Mouse (Mus musculus) embryonic facial prominence, embryonic 14.5 days (tissue): ENCODE measurements around the gene Gm20521. TPM values are rescaled to one million over a fixed set of nuclear protein-coding genes. Genes with fewer than 3 reads are reported as not detected.
A peak's percentile ranks its signal among the peaks of the same experiment; 100 is the strongest.

Experiments
- ATAC-seq: fragments of 200-750 bp; cut with Nextera tagmentation; 2 replicates; pipeline ENCODE4 v1.8.0; 2017; ENCODE audit warnings: low read depth, moderate number of reproducible peaks, moderate TSS enrichment
- DNase-seq: peaks from one replicate; pipeline ENCODE4 v3.0.0-alpha.2; 2015; ENCODE audit warnings: low spot score
- H3K27ac ChIP-seq: fragments of 300-500 bp; sonication (generic); replicated peaks from 2 replicates; pipeline ENCODE4 v1.5.1; 2014; ENCODE audit warnings: low read depth, mild to moderate bottlenecking, low read length, moderate library complexity
- H3K27me3 ChIP-seq: fragments of 300-500 bp; sonication (generic); replicated peaks from 2 replicates; pipeline ENCODE4 v1.6.1; 2014; ENCODE audit warnings: low read length; ENCODE audit not compliant: control insufficient read depth, insufficient read depth
- H3K36me3 ChIP-seq: fragments of 300-500 bp; sonication (generic); 2 replicates; pipeline ENCODE4 v1.6.1; 2014; ENCODE audit warnings: low read length, mixed read lengths; ENCODE audit not compliant: control insufficient read depth, insufficient read depth
- H3K4me1 ChIP-seq: fragments of 300-500 bp; sonication (generic); 2 replicates; pipeline ENCODE4 v1.6.1; 2014; ENCODE audit warnings: antibody characterized with exemption, low read length; ENCODE audit not compliant: control insufficient read depth, insufficient read depth
- H3K4me2 ChIP-seq: fragments of 300-500 bp; sonication (generic); 2 replicates; pipeline ENCODE4 v1.6.1; 2014; ENCODE audit warnings: low read depth, mild to moderate bottlenecking, low read length, moderate library complexity, mixed read lengths
- H3K4me3 ChIP-seq: fragments of 300-500 bp; sonication (generic); 2 replicates; pipeline ENCODE4 v1.5.1; 2014; ENCODE audit warnings: low read depth, mild to moderate bottlenecking, low read length
- H3K9ac ChIP-seq: fragments of 300-500 bp; sonication (generic); 2 replicates; pipeline ENCODE4 v1.6.1; 2014; ENCODE audit warnings: low read depth, mild to moderate bottlenecking, low read length, moderate library complexity, mixed read lengths
- H3K9me3 ChIP-seq: fragments of 300-500 bp; sonication (generic); 2 replicates; pipeline ENCODE4 v1.6.1; 2016; ENCODE audit warnings: low read length; ENCODE audit not compliant: control insufficient read depth
- WGBS: fragments of 180-500 bp; shearing (Covaris S2); extraction: QIAGEN DNeasy Blood & Tissue Kit; methylation state at CpG from one replicate; pipeline ENCODE4 v1.1.7; 2014; 5-methylcytosine and 5-hydroxymethylcytosine counted together
- polyA plus RNA-seq: library from polyadenylated mRNA; unstranded; fragments of >200 nt; fragmentation: Nextera tagmentation; extraction: Ambion mirVana; gene quantifications from 2 replicates; pipeline ENCODE4 v1.2.1, GENCODE M21; 2014

Gm20521 gene
- polyA plus RNA-seq, 1 experiment from 2014 or later: not detected

- Histone ChIP-seq H3K9me3 (no peaks in the 10 kb centered on the region), H3K27ac (no peak overlapping the region), H3K9ac (no peak overlapping the region), H3K4me1 (no peaks in the 10 kb centered on the region), H3K4me2 (no peak overlapping the region), H3K27me3 (no peaks in the 10 kb centered on the region), H3K36me3 (peaks cover 41% of the 10 kb centered on the region), H3K4me3 (no peak overlapping the region)
- WGBS: 84% methylated on average over 4 of the region's 4 CpGs
- ATAC-seq: no peak
- no peak for DNase-seq
These were observed 20.4 kb downstream of the Gm20521 start for GRCm38 (mm10) chr14:54903641-54904040.

- Histone ChIP-seq H3K27me3 (no peaks in the 10 kb centered on the region), H3K36me3 (peaks cover 63% of the 10 kb centered on the region), H3K9me3 (no peaks in the 10 kb centered on the region), H3K4me1 (peaks cover 9% of the 10 kb centered on the region), H3K4me3 (no peak overlapping the region), H3K27ac (no peak overlapping the region), H3K9ac (peak overlapping the region; percentile 8; the same call in 1 of the 2 replicates), H3K4me2 (no peak overlapping the region)
- ATAC-seq (no peak), DNase-seq (no peak)
- WGBS: 88% methylated on average over 7 of the region's 7 CpGs
These were observed 25.4 kb downstream of the Gm20521 start for GRCm38 (mm10) chr14:54908682-54909081.

GRCm38 (mm10) chr14:54912109-54912850, 29.0 kb downstream of the Gm20521 start:
- H3K4me3 ChIP-seq: peak overlapping the region; percentile 79
- 3% methylated on average over 33 of the region's 69 CpGs for WGBS
- ATAC-seq: peak; percentile 41
- no peaks in the 10 kb centered on the region for H3K9me3 ChIP-seq
- peaks cover 9% of the 10 kb centered on the region for H3K4me1 ChIP-seq
- DNase-seq: peak; percentile 39
- H3K27ac ChIP-seq: peak overlapping the region; percentile 82
- peaks cover 67% of the 10 kb centered on the region for H3K36me3 ChIP-seq
- no peaks in the 10 kb centered on the region for H3K27me3 ChIP-seq
- peak overlapping the region; percentile 96 for H3K4me2 ChIP-seq
- H3K9ac ChIP-seq: peak overlapping the region; percentile 89

- Histone ChIP-seq H3K4me1 (peaks cover 9% of the 10 kb centered on the region), H3K27me3 (no peaks in the 10 kb centered on the region), H3K9ac (peak within 1 kb of the TSS; percentile 89), H3K36me3 (peaks cover 67% of the 10 kb centered on the region), H3K9me3 (no peaks in the 10 kb centered on the region), H3K27ac (peak within 1 kb of the TSS; percentile 82), H3K4me3 (peak within 1 kb of the TSS; percentile 79), H3K4me2 (peak within 1 kb of the TSS; percentile 96)
- under 1% methylated on average over 27 of the region's 28 CpGs for WGBS
- DNase-seq (peak; percentile 95), ATAC-seq (peak; percentile 95)
These were observed 29.6 kb downstream of the Gm20521 start, which contains the start of gene Slc22a17 for GRCm38 (mm10) chr14:54912886-54913285. Gene Slc22a17, minus strand, starts transcription at chr14:54913132.

GRCm38 (mm10) chr14:54913343-54913742, 30.1 kb downstream of the Gm20521 start:
- no peaks in the 10 kb centered on the region for H3K9me3 ChIP-seq
- ATAC-seq: no peak
- H3K36me3 ChIP-seq: peaks cover 67% of the 10 kb centered on the region
- peak overlapping the region; percentile 96 for H3K4me2 ChIP-seq
- no peaks in the 10 kb centered on the region for H3K27me3 ChIP-seq
- 14% methylated on average over 10 of the region's 10 CpGs for WGBS
- DNase-seq: no peak
- peak overlapping the region; percentile 82 for H3K27ac ChIP-seq
- peaks cover 9% of the 10 kb centered on the region for H3K4me1 ChIP-seq
- peak overlapping the region; percentile 79 for H3K4me3 ChIP-seq
- H3K9ac ChIP-seq: peak overlapping the region; percentile 89

GRCm38 (mm10) chr14:54920076-54920685, 36.9 kb downstream of the Gm20521 start:
- H3K36me3 ChIP-seq: peaks cover 79% of the 10 kb centered on the region
- DNase-seq (no peak), ATAC-seq (no peak)
- no peak overlapping the region for H3K4me3 ChIP-seq
- H3K4me2 ChIP-seq: no peak overlapping the region
- H3K4me1 ChIP-seq: peaks cover 10% of the 10 kb centered on the region; the same call in 1 of the 2 replicates
- 92% methylated on average over 15 of the region's 16 CpGs for WGBS
- peaks cover 17% of the 10 kb centered on the region for H3K9me3 ChIP-seq
- no peak overlapping the region for H3K9ac ChIP-seq
- H3K27ac ChIP-seq: no peak overlapping the region
- no peaks in the 10 kb centered on the region for H3K27me3 ChIP-seq

- Histone ChIP-seq H3K9me3 (peaks cover 17% of the 10 kb centered on the region), H3K27ac (peak overlapping the region; percentile 99), H3K9ac (peak overlapping the region; percentile 88), H3K36me3 (peaks cover 34% of the 10 kb centered on the region), H3K4me1 (peaks cover 23% of the 10 kb centered on the region), H3K27me3 (no peaks in the 10 kb centered on the region), H3K4me3 (peak overlapping the region; percentile 50), H3K4me2 (peak overlapping the region; percentile 69)
- DNase-seq: peak; percentile 94
- 13% methylated on average over 7 of the region's 7 CpGs for WGBS
- peak; percentile 70 for ATAC-seq
These were observed 41.6 kb downstream of the Gm20521 start for GRCm38 (mm10) chr14:54924641-54925348.
